ENCODE assay signal across 10 mouse cellular contexts in genomic region chr13:29957731-29958254, GRCm38 (mm10). TPM values are rescaled to one million over a fixed set of nuclear protein-coding genes. Genes with fewer than 3 reads are reported as not detected.
DNase-seq lines count a peak whose midpoint lies in the region; ATAC-seq and TF ChIP-seq lines count a peak whose summit lies in the region.
"Had no signal": no experiment of that assay in that cellular context is flagged by ENCODE, and none has a peak within 500 bp of the region (broad histone marks: within the 10 kb centered on the region; RNA-seq: fewer than 3 reads in every experiment).

No protein-coding gene starts in this region.

- peaks cover 2% of the 10 kb centered on the region; the same call in 1 of the 2 replicates for H3K4me1 ChIP-seq in embryonic facial prominence, embryonic 11.5 days (ENCODE audit: control insufficient read depth, insufficient read depth, low read length)
- H3K4me1 ChIP-seq in intestine, embryonic 16.5 days (ENCODE audit: control insufficient read depth, insufficient read depth, low read length): no peaks in the 10 kb centered on the region
- no peaks in the 10 kb centered on the region for H3K4me1 ChIP-seq in lung, embryonic 16.5 days (replicated peaks; ENCODE audit: control insufficient read depth, insufficient read depth, low read length)
- peaks cover 12% of the 10 kb centered on the region for H3K4me1 ChIP-seq in cerebellum, adult 2 months (ENCODE audit: control insufficient read depth, insufficient read depth, low read length)

- TF ChIP-seq CTCF in cerebellum, adult 2 months (IDR thresholded peaks at IDR 0.05; ENCODE audit: borderline replicate concordance, insufficient read depth, low read depth, low read length): no peak

- no peak for TF ChIP-seq POLR2A in cerebellum, adult 2 months (IDR thresholded peaks at IDR 0.05; ENCODE audit: borderline replicate concordance, insufficient read depth, low read length)

- H3K4me3 ChIP-seq in embryonic facial prominence, embryonic 11.5 days (ENCODE audit: low read depth, low read length): no peak overlapping the region
- H3K4me3 ChIP-seq in intestine, embryonic 16.5 days (ENCODE audit: low read length): no peak overlapping the region
- no peak overlapping the region for H3K4me3 ChIP-seq in lung, embryonic 16.5 days (ENCODE audit: low read length)
- H3K4me3 ChIP-seq in cerebellum, adult 2 months (replicated peaks; ENCODE audit: insufficient read depth, low read depth, low read length): no peak overlapping the region

- H3K27ac ChIP-seq in embryonic facial prominence, embryonic 11.5 days (replicated peaks; ENCODE audit: low read depth, low read length): no peak overlapping the region
- H3K27ac ChIP-seq in intestine, embryonic 16.5 days (ENCODE audit: low read length): no peak overlapping the region
- no peak overlapping the region for H3K27ac ChIP-seq in lung, embryonic 16.5 days (ENCODE audit: low read length)
- H3K27ac ChIP-seq in cerebellum, adult 2 months (ENCODE audit: insufficient read depth, low read length): no peak overlapping the region

- no peaks in the 10 kb centered on the region for H3K9me3 ChIP-seq in embryonic facial prominence, embryonic 11.5 days (replicated peaks; ENCODE audit: control insufficient read depth, low read length)
- H3K9me3 ChIP-seq in intestine, embryonic 16.5 days (ENCODE audit: control insufficient read depth, low read length): no peaks in the 10 kb centered on the region
- H3K9me3 ChIP-seq in lung, embryonic 16.5 days (ENCODE audit: control insufficient read depth, low read length): 0 out of 2 replicates have a peak, but pooled peaks cover 3% of the 10 kb centered on the region

- ATAC-seq in embryonic facial prominence, embryonic 11.5 days (replicated peaks; ENCODE audit: insufficient number of reproducible peaks, low FRiP score, low TSS enrichment, low read depth): peak; percentile 63
- 0 out of 2 replicates have a peak, but pooled peaks have one; percentile 44 for ATAC-seq in intestine, embryonic 16.5 days
- ATAC-seq in lung, embryonic 16.5 days (ENCODE audit: low read depth): 0 out of 2 replicates have a peak, but pooled peaks have one; percentile 45

- no peaks in the 10 kb centered on the region for H3K27me3 ChIP-seq in embryonic facial prominence, embryonic 11.5 days (ENCODE audit: control insufficient read depth, insufficient read depth, low read length)
- no peaks in the 10 kb centered on the region for H3K27me3 ChIP-seq in intestine, embryonic 16.5 days (replicated peaks; ENCODE audit: control insufficient read depth, insufficient read depth, low read length)
- H3K27me3 ChIP-seq in lung, embryonic 16.5 days (ENCODE audit: control insufficient read depth, insufficient read depth, low read depth, low read length): no peaks in the 10 kb centered on the region
- no peaks in the 10 kb centered on the region for H3K27me3 ChIP-seq in cerebellum, adult 2 months (ENCODE audit: control insufficient read depth, insufficient read depth, low read length)
- H3K27me3 ChIP-seq: CH12.LX had no signal

- H3K36me3 ChIP-seq in embryonic facial prominence, embryonic 11.5 days (replicated peaks; ENCODE audit: control insufficient read depth, insufficient read depth, low read depth, low read length): no peaks in the 10 kb centered on the region; the same call in 1 of the 2 replicates
- no peaks in the 10 kb centered on the region; the same call in 1 of the 2 replicates for H3K36me3 ChIP-seq in intestine, embryonic 16.5 days (ENCODE audit: control insufficient read depth, insufficient read depth, low read length)
- H3K36me3 ChIP-seq in lung, embryonic 16.5 days (ENCODE audit: control insufficient read depth, insufficient read depth, low read length): peaks cover under 1% of the 10 kb centered on the region; the same call in 1 of the 2 replicates

- peak; percentile 34 for DNase-seq in kidney, adult 11 months
- no peak for DNase-seq in kidney, adult 18-20 months
- DNase-seq in embryonic facial prominence, embryonic 11.5 days (ENCODE audit: low spot score): peak; percentile 56
- DNase-seq in thymus, postnatal 25 days: no peak
- DNase-seq in urinary bladder, postnatal 36 days (ENCODE audit: low spot score in 2 of 2): no peak
- no peak for DNase-seq in cerebellum, adult 2 months
- DNase-seq: right cerebral cortex, postnatal 25 days had no signal

- no peak overlapping the region for H3K9ac ChIP-seq in embryonic facial prominence, embryonic 11.5 days (replicated peaks; ENCODE audit: low read length)
- no peak overlapping the region for H3K9ac ChIP-seq in intestine, embryonic 16.5 days (ENCODE audit: low read depth, low read length)
- no peak overlapping the region for H3K9ac ChIP-seq in lung, embryonic 16.5 days (ENCODE audit: low read length)

- no peak overlapping the region for H3K4me2 ChIP-seq in embryonic facial prominence, embryonic 11.5 days (ENCODE audit: low read depth, low read length)
- H3K4me2 ChIP-seq in intestine, embryonic 16.5 days (ENCODE audit: low read depth, low read length): no peak overlapping the region
- H3K4me2 ChIP-seq in lung, embryonic 16.5 days (ENCODE audit: low read depth, low read length): no peak overlapping the region

- WGBS in embryonic facial prominence, embryonic 11.5 days: 44% methylated on average over 9 of the region's 9 CpGs
- 75% methylated on average over 9 of the region's 9 CpGs for WGBS in intestine, embryonic 16.5 days
- 70% methylated on average over 9 of the region's 9 CpGs for WGBS in lung, embryonic 16.5 days
- 74% methylated on average over 9 of the region's 9 CpGs for WGBS in cerebellum, adult 2 months

RNA-seq across cellular contexts. Expression of gene E2f3, which starts 28.1 kb away (rescaled TPM):
- 19.0 and 19.6 TPM in 2 replicates for polyA plus RNA-seq in embryonic facial prominence, embryonic 11.5 days (2014; fragmentation: Nextera tagmentation; extraction: Ambion mirVana)
- 6.7 and 7.0 TPM in 2 replicates for polyA plus RNA-seq in intestine, embryonic 16.5 days (2015; fragmentation: Nextera tagmentation; extraction: Ambion mirVana)
- 9.7 and 11.3 TPM in 2 replicates for polyA plus RNA-seq in lung, embryonic 16.5 days (2015; fragmentation: Nextera tagmentation; extraction: Ambion mirVana)
- 10.0 and 10.9 TPM in 2 replicates for polyA plus RNA-seq in cerebellum, adult 2 months (2012; rRNA removed)

Comparison
In these comparisons a context has a peak if more than half of its experiments do, and no peak if none do; other contexts are left out.
1. DNase-seq: peak in kidney, adult 11 months (single experiment) and embryonic facial prominence, embryonic 11.5 days (single experiment); none in kidney, adult 18-20 months (single experiment), thymus, postnatal 25 days (single experiment), urinary bladder, postnatal 36 days (0 of 2) and cerebellum, adult 2 months (0 of 2).
2. Peak in every context shown above with its lines, with median percentiles within 50 percentile points of each other: ATAC-seq.